Mouse (Mus musculus) gastrocnemius, postnatal 4 days (tissue): ENCODE results near the gene Fam69a. TPM values are rescaled to one million over a fixed set of nuclear protein-coding genes. Genes with fewer than 3 reads are reported as not detected.
"Not testable (repeated sequence)": the region's sequence is repeated elsewhere in the genome, so short reads cannot be mapped to it uniquely, and the experiment has no call there.

Experiments used
- DNase-seq, 2 experiments: peaks; one replicate each; pipeline ENCODE4 v3.0.0; 2021 to 2022; ENCODE audit warnings: low spot score in 2 of 2, mixed read lengths in 2 of 2
- long read RNA-seq, 2 experiments: library from polyadenylated mRNA; stranded (forward); transcript quantifications; one replicate each; pipeline ENCODE4 v2.0.0; 2021
- total RNA-seq, 2 experiments: library from RNA; stranded (reverse); gene quantifications; 2 replicates each; pipeline ENCODE4 v1.2.3; 2021

Gene Fam69a
- total RNA-seq = 10 to 100 TPM; 40.2 to 49.6 TPM
- long read RNA-seq, experiment 1, transcript Fam69a-201 (5 exons, 2,721 nt) = major isoform, 90 of 92 reads
- long read RNA-seq, experiment 1, partial matches to known transcripts = 0 of 92 reads
- long read RNA-seq, experiment 1, other reads (novel, unspliced or antisense) = 2 of 92 reads
- long read RNA-seq, experiment 2, transcript Fam69a-201 (5 exons, 2,721 nt) = major isoform, 79 of 85 reads
- long read RNA-seq, experiment 2, partial matches to known transcripts = 0 of 85 reads
- long read RNA-seq, experiment 2, other reads (novel, unspliced or antisense) = 6 of 85 reads

DNA sequence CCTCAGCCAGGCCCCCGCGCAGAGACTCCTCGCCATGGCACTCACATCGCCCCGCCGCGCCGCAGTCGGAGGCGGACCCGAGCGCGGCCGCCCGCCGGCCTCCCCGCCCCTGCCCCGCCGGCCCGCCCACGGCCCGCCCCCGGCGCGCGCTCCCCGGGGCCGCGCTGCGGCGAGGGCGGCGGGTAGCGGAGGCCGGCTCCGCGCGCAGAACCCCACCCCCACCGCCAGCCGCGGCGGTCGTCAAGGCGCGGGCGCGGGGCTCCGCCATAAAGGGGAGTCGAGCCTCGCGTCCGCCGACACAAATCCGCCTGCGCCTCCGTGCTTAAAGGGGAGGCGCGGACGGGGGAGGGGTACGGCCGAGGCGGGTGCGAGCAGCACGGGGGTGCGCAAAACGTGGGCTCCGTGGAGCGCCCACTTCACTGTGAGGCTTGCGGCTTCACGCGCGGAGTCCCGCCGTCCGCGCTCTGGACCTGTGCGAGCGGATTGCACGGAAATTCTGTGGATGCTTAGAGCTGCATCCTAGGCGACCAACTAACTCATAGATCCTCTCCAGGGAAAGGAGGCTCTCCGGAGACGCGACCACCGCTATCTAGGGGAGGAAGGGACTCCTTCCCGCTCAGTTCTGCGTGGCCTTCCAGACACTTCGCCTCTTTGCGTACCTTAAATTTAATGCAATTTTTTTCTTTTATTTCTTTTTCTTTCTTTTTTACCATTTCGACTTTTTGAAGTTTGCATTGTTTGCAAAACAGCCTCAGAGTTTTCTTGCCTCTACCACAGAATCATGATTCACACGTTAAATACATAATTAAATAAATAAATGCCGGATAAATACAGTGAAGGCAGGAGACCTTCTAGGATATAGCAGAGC lies at the start of gene Fam69a:
Gene Fam69a, minus strand, starts transcription at position 119 of the 868 bp plus-strand sequence.
- DNase-seq = peak; percentile 78 to 87

DNA sequence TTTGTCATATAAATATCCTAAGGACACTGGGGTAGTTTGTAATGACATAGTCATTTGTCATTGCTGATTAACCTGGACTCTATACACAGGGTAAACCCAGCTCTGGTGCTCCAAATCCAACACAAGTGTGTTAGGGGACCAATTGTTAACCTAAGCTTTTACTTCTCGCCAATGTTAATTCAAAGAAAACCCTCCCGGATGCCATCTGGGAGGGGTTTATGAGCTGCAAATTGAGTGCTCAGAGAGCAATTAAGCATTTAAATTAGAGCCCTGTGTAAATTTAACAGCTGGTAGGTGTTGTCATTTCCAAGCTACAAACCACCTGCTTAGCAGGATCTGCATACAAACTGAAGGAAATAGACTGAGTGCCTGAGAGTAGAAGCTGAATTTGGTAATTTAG lies 48.6 kb upstream of the Fam69a start:
- DNase-seq = no peak

DNA sequence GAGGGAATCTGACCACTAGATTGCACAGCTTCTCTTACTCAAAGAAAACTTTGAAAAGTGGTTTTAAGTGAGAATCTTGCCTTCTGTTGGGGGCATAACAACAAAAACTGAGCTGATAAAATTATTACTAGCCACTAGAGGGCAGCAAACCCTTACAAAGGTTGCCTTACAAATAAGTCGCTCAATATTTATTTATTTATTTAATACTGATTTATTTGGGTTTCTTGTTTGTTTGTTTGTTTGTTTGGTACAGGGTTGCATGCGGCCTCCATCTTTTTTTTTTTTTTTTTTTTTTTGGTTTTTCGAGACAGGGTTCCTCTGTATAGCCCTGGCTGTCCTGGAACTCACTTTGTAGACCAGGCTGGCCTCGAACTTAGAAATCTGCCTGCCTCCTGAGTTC lies 47.3 kb upstream of the Fam69a start:
- DNase-seq = no peak

DNA sequence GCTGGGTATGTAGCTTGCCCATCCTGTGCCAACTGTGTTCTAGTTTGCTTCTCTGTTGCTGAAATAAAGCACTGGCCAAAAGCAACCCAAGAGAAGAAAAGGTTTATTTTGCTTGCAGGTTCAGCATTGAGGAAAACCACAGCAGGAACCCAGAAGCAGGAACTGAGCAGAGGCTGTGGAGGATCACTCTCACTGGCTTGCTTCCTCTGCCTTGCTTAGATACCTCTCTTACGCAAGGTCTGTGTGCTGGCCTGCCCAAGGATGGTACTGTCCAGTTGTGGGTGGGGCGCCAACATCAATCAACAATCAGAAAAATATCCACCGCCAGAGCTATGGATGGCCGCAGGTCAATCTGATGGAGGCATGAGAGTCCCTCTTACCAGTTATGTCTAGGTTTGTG lies 44.4 kb upstream of the Fam69a start:
- DNase-seq = no peak

DNA sequence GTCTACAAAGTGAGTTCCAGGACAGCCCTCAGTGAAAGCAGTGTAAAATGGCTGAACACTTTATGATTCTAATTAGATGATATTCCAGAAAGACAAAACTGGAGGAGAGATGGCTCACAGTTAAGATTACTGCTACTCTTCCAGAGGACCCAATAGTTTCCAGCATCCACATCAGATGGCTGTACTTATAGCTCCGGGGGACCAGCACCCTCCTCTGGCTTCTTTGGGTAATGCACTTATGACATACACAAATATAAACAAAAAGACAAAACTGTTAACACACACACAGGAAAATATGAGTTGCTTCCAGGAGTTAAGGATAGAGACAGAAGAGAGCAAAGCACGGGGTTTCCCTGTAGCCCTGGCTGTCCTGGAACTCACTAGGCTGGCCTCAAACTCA lies 43.1 kb upstream of the Fam69a start:
- no peak for DNase-seq

DNA sequence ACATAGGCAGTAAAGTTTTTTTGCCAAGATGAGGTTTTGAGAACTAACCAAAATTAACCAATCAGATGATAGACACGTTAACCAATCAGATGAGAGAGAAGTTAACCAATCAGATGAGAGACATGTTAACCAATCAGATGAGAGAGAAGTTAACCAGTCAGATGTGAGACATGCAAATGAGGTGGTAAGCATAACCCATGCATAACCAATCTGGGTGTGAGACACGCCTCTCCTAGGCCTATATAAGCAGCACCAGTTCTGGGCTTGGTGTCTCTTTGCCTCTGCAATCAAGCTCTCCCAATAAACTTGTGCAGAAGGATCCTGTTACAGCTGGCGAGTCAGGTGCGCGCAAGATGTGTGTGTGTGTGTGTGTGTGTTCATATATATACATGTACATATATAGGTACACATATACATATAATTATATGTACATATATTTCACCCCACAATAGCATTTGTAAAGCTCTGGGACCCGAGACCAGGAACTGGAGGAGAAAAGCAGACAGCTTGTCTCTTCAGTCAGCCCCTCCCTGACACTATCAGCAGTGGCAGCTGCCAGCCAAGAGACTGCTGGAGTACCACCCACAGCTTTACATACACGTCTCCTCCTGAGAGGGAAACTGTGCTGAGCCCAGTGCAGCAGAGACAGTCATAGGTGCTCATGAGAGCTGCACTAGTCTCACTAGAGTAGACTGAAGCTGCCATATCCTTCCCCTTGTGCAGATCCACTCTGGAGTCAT lies 42.1 kb upstream of the Fam69a start:
- DNase-seq = not testable (repeated sequence)

DNA sequence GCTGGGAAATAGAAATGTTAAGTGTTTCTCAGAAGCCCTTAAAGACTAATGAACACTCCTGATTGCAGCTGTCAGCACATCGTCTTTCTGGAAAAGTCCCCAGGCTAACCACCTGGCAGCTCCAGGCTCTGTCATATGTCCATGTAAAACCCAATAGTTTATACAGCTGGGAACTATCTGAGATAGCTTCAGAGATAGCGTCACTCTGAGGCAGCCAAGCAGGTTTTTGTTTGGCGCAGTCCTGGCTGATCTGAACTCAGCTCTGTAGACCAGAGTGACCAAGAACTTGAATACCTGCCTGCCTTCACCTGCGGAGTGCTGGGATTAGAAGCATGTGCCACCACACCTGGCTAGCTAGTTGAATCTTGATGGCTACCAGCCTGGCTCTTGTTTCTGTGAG lies 41.3 kb upstream of the Fam69a start:
- DNase-seq = no peak

DNA sequence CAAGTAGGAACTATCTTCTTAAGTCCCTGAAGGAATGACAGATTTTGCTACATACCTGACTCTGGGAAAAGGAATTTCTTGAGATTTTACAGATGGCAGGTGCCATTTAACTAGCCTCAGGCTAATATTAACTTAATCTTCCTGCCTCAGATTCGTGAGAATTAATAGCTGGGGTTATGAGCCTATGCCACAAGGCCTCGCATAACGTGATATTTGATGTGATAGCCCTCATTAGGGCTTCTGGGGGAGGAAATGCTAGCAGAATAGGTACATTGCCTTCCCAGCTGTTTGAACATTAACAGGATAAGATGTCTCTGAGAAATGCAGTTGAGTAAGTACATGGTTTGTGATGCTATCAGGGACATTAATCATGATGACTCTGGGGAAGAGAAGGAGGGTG lies 34.5 kb upstream of the Fam69a start:
- DNase-seq = no peak

DNA sequence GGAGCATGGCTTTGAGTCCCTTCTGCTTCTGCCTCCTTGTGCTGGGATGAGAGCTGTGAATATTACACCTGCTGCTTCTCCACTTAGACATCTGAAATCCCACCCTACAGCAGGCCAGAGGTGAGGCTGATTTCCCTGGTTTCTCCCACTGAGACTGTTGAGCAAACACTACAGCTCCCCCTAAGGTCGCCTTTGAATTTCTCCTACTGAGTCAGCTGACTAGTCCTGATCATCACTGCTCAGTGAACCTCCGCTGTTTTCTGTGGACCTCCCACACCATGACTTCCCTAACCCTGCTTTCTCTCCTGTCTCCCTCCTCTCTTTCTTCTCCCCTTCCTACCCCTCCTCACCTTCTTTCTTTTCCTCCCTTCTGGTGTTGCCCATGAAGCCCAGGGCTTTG lies 32.5 kb upstream of the Fam69a start:
- no peak for DNase-seq

DNA sequence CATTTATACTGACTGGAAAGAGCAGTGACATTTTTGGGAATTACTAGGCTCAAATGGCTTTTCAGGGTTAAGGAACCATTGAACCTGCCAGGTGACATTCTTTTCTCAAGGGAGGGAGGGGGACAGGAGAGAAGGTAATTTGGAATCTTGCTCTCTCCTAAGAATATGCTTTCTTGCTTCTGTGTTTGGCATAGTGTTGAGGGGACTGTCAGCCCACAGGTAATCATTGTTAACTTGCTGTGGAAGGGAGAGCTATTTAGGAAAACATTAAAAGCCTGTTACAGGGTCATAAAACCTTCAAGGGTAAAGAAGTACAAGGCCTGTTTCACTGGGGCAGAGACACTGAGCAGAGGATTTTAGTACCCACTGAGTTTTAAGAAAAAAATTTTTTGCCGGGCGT lies 30.3 kb upstream of the Fam69a start:
- no peak for DNase-seq

DNA sequence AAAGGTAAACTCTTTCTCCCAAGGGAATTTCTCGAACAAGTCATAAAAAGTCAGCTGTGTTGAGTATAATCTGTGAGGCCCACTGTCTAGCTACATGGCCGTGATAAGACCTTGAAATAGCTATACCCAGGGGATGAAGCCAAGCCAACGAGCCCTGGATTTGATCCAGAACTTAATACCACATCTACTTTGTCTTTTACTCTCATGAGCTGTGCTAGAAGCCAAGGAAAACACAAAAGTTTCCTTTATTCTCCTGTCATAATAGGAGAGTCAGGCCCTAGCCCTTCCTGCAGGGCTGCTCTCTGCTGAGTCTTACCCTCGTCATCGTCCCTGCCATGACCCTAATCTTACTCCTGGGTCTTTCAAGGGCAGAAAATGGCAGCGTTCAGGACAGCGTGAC lies 28.5 kb upstream of the Fam69a start:
- no peak for DNase-seq

DNA sequence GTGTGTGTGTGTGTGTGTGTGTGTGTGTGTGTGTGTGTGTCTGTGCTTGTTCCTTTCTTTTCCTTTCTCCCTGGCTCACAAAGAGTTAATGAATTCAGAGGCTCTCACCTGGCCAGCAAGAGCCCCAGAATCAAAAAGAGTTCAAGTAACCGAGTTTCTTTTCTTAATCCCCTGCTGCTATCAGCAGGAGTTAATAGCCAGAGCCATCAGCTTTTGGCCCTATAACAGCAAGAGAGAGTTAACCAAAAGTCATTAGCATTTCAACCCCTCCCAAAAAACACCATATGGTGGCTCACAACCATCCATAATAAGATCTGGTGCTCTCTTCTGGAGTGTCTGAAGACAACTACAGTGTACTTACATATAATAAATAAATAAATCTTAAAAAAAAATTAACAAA lies 27.3 kb upstream of the Fam69a start:
- no peak for DNase-seq

DNA sequence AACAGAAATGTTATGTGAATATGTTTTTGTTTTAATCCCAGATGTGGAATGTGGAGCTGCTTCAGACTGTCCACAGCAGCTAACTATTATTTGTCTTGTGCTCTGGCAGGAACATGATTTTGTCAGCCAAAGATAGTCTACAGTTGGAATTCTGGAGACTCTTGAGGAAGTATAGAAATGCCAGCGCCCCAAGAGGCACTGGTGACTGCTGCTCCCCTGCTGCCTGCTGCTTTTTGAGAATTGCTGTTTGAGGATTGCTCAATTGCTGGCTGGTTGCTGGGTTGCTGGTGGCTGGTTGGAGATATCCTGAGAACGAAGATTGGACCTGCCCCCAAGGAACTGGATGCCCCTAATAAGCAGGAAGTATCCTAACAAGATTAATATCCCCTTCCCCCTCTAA lies 22.8 kb upstream of the Fam69a start:
- DNase-seq = no peak

DNA sequence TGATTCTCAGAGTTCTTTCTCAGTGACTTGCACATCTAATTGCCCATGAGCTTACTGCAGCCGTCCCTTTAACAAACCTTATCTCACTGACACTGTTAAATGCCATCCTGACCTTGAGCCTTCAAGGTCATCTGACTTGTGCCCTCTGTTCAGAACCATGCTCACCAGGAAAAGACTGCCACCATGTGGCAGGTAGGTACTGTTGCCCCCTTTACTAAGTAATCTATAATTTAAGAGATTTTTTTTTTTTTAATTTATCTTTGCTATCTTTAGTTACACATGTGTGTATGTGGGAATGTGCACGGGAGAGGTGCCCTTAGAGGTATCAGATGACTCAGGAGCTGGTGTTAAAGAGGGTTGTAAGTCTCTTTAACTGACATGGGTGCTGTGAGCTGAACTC lies 18.2 kb upstream of the Fam69a start:
- no peak for DNase-seq

DNA sequence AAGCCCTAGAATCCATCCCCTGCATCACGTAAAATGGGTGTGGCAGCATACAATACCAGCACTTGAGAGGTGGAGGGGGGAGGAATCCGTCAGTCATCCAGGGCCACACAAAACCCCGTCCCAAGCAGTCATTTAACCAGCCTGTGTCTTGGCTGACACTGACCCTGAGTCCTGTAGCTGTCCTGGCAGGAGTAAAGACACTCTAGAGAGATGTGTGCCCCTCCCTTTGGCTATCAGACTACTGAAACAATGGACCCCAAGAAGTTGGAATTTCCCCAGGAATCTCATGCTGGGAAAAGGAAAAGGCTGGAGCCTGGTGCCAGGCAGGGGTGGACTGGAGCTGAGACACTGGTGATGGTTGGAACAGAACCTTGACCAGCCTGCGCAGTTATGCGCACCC lies 15.8 kb upstream of the Fam69a start:
- no peak for DNase-seq

DNA sequence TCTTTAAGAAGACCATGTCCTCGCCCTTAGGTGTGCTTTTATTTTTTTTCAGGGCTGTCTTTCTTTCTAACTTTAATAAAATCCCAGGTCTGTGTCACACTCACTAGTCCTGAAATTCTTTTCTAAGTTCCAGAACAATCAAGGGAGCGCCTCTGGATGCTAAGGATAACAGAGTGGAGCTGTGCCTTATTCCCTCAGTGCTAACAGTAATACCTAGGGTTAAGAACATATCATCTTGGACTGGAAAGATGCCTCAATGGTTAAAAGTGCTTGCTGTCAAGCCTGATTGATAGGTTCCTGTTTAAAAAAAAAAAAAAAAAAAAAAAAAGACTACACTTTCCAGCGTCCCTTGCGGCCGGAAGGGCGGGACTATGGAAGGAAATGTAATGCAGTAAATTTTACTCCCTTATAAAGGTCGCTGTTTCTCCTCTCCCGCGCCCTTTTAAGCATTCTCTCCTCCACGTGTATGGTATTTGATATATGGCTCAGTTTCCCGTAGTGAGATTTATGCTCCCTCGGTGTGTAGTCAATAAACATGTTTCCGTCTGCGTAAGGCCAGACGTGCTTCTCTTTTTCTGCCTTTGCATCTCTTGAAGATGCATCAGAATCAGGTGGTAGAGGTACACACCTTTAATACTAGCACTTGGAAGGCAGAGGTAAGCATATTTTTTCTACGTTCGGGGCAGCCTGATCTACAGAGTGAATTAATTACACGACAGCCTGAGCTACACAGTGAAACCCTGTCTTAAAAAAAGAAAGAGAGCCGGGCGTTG lies 14.1 kb upstream of the Fam69a start:
- DNase-seq = peak in 1 of 2 experiments; percentile 42

DNA sequence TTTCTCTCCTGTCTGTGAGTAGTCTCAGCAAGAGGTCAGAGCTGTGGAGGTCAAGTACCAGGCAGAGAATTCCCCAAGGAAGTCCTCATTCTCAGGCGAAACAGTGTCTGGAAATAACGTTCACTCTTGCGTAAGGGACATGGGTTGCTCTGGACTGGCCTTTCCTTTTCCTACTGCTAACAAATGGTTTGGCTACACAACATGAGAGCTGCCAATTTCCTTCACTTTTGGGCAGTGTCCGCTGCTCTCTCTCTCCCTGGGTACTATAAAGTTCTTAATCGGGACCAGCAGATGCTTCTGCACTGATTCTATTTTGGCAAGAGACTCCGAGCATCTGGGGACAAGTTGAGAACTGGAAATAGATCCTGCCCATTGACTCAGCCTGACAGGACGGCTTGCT lies 10.8 kb upstream of the Fam69a start:
- DNase-seq = peak in 1 of 2 experiments; percentile 22

DNA sequence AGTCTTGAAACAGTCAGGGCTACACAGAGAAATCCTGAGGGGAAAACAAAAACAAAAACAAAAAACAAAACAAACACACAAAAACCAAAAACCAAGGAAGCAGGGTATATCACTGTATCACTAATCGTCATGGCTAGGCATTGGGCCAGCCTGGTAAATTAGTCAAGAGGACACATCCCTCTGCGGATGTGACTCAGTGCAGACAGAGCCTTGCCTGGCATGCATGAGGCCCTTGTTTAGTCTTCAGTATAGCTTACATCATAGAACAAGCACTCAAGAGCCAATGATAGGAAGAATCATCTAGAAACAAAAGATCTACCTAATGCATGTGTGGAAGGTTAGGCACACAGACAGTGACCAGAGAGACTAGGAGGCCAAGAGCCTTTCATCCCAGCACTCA lies 9.1 kb upstream of the Fam69a start:
- DNase-seq = no peak

DNA sequence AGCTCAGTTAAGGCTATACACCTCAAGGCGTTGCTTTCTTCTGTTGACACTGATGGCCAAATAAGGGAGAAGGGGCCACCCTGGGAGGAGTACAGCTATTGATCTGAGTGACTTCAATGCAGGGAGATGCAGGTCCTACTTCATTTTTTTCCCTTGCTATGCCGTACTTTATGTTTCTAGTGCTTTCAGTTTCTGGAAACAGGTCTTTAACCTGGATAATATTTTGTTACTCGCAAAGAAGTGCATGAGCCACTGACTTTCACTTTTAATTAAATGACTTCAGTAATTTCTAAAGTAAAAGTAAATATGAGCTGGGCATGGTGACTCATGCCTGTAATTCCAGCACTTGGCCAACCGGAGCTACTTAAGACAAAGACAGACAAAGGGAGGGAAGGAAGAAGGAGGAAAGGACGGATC lies 958 bp upstream of the Fam69a start:
- no peak for DNase-seq

DNA sequence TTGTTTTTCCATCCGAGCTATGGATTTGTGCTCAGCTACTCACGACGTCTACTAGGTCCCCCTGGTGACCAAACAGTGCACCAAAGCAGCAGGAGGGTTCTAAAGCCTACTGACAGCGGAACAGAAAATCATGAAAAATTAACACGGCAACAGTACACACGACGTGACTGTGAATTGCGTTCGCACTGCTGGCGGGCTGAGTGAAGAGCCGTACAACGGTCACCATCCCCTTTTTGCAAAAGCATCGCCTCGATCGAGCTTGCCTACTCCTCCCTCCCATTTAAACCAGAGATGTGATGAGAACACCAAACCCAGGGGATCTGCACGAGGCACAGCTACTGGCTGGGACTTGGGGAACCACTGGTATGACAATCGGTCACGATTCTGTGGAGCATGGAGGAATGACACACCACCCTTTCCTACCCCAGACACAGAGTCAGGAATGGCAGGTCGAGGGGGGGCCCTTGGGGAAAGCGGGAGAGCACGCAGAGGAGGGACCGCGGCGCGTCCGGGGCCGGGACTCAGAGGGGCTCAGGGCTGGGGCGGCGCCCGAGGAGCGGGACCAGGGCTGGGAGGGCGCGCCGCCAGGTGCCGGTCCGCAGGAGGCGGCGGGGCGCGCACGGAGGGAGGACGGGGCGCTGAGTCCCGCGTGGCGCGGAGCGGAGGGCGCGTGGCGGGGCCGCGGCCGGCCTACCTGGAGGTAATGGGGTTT lies 474 bp downstream of the Fam69a start:
- peak in 1 of 2 experiments; percentile 47 for DNase-seq

DNA sequence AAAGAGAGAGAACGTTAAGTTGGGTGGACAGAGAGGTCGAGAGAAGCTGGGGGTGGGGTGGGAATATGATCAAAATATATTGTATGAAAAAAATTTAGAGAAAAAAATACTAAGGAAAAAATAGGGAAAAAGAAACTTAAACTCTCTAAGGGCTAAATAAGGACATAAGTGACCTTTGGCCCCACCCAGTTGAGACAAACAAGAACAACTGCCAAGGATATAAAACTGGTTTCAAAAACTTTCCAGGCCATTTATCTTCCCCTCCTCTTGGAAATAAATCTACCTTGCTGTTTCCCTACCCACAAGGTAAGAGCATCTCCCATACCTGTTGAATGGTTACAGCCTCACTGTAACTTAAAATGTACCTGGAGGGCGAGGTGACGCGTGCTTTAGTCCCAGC lies 2.9 kb downstream of the Fam69a start:
- DNase-seq = no peak
